Mouse (Mus musculus) cerebellum, adult (tissue): ENCODE data around the gene Plcd3.

Source experiments
- ATAC-seq: cut with Nextera tagmentation; 2 replicates; pipeline ENCODE4 v1.9.2; 2017; ENCODE audit warnings: mild to moderate bottlenecking, moderate library complexity, mixed read lengths; ENCODE audit not compliant: insufficient number of reproducible peaks, low FRiP score, low TSS enrichment

The Plcd3 gene

GRCm38 (mm10) chr11:103118866-103119265 is 17.4 kb upstream of the Plcd3 start:
- ATAC-seq, result no peak

DNA sequence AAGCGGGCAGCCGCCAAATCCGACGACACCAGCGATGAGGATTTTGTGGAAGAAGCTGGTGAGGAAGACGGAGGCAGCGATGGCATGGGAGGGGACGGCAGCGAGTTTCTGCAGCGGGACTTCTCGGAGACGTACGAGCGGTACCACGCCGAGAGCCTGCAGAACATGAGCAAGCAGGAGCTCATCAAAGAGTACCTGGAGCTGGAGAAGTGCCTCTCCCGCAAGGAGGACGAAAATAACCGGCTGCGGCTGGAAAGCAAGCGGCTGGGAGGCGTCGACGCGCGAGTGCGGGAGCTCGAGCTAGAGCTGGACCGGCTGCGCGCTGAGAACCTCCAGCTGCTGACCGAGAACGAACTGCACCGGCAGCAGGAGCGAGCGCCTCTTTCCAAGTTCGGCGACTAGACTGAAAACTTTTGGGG is 16.1 kb upstream of the Plcd3 start:
- ATAC-seq, result no peak

DNA sequence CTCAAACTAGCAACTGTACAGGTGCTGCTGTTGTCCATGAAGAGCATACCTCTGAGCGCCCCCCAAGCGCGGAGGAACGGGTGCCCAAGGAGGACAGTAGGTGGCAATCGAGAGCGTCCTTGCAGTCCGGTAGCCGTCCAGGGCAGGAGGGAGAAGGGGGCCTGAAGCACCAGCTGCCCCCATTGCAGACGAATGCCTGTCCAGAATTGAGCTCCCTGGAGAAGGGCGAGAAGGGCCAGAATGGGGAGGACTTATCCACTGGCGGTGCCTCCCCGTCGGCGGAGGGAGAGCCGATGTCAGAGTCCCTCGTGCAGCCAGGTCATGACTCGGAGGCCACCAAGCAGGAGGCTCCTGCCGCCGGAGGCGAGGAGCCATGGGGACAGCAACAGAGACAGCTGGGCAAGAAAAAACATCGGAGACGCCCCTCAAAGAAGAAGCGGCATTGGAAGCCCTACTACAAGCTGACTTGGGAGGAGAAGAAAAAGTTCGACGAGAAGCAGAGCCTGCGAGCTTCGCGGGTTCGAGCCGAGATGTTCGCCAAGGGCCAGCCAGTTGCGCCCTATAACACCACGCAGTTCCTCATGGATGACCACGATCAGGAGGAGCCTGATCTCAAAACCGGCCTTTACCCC is 15.6 kb upstream of the Plcd3 start:
- ATAC-seq, result peak; percentile 23; the same call in 1 of the 2 replicates

DNA sequence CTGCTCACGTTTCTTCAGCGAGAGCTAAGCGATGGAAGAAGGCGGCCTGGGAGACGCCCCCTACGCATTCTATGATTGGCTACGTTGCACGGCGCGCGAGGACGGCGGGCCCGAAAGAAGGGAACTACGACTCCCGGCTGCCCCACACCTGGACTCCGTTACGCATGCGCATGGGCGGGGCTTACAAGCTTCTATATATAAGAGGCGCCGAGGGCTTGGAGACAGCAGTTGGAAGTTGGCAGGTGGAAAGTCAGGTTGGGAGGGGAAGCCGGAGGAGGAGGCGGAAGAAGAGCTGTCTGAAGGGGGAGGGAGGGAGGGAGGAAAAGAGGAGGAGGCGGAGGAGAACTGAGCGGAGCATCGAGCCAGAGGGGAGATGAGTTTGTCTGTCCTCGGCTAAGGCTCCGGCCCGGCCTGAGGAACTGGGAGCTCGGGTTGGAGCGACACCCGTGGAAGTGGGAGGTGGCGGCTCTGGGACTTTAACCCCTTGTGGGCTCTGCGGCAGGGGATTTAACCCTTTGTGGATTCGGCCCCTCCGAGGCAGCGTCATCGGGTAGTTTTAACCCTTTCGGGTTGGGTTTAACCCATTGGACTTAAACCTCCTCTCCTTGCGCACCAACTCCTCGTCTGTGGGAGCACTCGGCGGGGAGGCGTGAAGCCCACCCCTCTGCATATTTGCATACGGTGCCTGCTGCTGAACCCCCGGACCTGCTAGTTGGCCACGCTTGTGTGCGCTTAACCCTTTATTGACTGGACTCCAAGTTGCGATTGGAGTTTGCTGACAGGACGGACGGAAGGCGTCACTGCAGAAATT is 14.8 kb upstream of the Plcd3 start, which contains the start of gene Hexim1:
TSS of gene Hexim1 (plus strand) at position 224 of the 811 bp plus-strand sequence.
- ATAC-seq, result peak; percentile 92

- peak; percentile 70; the same call in 1 of the 2 replicates for ATAC-seq
Observed at GRCm38 (mm10) chr11:103115163-103116007, 13.9 kb upstream of the Plcd3 start.

- ATAC-seq, result no peak
Observed at GRCm38 (mm10) chr11:103114270-103114943, 12.9 kb upstream of the Plcd3 start.

DNA sequence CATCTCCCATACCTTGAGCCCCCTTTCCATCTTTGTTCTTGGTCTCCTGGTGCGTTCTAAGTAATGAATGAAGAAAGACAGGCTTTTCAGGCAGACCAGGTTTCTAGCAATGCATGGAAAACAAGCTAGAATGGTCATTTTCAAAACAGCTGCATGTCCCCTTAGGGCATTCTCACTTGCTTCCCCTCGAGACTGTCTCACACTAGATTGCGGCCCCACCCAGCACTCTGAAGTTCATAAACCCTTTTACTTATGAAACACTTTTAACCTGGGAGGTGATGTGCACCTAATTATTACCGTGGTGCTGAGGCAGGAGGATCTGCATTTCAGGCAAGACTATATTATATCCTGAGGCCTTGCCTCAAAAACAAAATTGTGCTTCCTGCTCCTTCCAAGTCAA is 12.3 kb upstream of the Plcd3 start:
- no peak for ATAC-seq

DNA sequence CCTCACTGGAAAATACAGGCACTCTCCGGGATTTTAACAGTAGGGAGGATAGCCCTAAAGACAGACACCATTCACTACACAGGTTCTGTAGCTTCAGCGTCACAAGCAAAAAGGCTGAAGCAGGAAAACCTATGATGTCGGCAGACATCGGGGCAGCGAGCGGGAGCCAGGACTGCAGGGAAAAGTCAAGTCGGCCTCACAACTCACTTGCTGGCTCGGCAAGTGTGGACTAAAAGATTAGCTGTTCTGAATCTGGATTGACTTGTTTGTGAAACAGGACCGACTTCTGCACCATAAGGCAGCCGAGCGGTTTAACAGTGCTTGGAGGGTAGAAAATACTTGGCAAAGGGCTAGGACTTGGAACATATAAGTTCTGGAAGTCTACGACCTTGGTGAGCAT is 11.5 kb upstream of the Plcd3 start:
- no peak for ATAC-seq

GRCm38 (mm10) chr11:103112552-103112912 is 11.1 kb upstream of the Plcd3 start:
- ATAC-seq, result no peak

- ATAC-seq, result no peak
Observed at GRCm38 (mm10) chr11:103111881-103112551, 10.6 kb upstream of the Plcd3 start.

DNA sequence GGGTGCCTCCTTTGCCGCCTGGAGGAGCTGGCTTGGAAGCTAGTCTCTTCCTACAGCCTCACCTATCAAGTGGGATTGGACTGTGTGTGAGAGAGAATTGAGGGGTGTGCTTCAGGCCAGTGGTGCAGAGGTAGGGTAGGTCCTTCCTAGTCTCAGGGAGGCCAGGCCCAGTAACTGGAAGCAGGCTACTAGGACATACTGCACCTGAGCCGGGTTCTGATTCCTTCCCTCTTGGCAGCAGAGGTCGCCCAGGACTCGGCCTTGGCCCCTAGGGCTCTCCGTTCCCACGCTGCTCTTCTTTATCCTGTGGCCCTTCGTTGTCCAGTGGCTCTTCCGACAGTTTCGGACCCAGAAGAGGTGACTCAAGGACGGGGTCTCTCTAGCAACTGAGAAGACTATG is 9.8 kb upstream of the Plcd3 start:
- ATAC-seq, result no peak

GRCm38 (mm10) chr11:103106386-103106785 is 4.9 kb upstream of the Plcd3 start:
- no peak for ATAC-seq

DNA sequence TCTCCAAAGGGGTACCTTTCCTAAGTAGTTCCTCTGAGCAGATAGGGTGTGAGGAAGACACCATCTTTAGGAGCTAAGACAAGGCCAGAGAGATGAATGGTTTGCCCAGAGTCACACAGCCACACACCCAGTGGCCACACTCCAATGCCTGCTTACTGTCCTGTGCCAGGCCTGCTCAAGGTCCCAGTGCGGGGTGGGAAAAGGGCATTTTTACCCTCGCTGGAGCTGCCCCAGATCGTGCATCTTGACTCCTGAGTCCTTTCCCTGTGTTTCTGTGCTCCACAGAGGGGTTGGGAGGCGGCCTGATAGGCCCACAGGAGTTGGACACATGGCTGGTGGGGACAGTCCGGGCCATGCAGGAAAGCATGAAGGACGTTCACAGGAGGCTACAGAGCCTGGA is 4.4 kb upstream of the Plcd3 start:
- ATAC-seq, result no peak

DNA sequence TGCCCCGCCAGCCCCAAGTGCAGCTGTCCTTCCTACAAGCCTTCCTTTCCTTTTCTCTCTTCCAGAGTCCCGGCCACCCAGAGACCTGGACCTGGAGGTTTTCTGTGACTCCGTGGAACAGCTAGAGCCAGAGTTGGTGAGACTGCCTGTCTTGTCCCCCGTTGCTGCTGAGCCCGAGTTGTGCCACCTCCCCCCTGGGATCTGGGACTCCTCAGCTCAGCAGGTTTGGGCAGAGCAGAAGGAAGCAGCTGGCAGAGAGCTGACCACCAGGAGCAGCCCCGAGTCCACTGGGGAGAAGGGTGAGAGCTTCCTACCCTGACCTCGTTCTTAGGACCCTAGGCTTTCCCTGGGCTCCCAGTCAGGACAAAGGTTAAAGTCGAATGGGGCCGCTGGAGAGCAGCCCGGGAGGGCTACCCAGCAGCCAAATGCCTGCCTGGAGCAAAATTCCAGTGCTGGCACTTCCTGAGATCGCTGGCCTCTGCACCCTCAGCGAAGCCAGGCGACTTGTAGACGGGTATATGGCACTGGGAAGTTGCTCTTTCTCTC is 3.8 kb upstream of the Plcd3 start:
- ATAC-seq, result no peak

- ATAC-seq, result no peak
Observed at GRCm38 (mm10) chr11:103104469-103104868, 3.0 kb upstream of the Plcd3 start.

- ATAC-seq, result no peak
Observed at GRCm38 (mm10) chr11:103103621-103104020, 2.2 kb upstream of the Plcd3 start.

DNA sequence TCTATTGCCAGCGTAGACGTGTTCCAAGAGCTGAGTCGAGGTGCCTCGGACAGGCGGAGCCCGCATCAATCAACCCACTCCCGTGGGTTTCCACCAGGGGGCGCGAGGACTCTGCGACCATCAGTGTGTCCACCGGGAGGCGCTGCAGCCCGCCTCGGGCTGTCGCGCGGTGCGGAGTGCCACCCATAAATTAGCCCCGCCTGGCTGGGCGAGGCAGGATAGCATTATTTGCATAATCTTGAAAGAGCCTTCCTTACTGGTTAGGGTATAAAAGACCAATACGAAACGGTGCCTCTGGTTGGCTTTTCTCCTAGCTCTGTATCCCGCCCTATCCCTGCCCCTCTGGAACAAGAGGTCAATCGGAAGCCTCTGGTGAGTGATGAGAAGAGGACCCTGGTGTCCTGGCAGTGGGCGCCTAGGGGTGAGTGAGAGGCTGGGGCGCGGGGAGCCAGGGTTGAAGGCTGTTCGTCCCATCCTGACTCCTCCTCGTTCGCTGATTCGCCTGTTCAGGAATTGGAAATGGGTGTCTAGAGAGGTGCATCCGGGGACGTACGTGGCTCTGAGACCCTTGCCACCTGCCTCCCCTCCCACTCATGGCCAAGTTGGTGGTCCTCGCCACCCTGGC is 1.4 kb upstream of the Plcd3 start:
- ATAC-seq, result peak; percentile 85

- peak; percentile 26; the same call in 1 of the 2 replicates for ATAC-seq
Observed at GRCm38 (mm10) chr11:103101866-103102501, 526 bp upstream of the Plcd3 start.

DNA sequence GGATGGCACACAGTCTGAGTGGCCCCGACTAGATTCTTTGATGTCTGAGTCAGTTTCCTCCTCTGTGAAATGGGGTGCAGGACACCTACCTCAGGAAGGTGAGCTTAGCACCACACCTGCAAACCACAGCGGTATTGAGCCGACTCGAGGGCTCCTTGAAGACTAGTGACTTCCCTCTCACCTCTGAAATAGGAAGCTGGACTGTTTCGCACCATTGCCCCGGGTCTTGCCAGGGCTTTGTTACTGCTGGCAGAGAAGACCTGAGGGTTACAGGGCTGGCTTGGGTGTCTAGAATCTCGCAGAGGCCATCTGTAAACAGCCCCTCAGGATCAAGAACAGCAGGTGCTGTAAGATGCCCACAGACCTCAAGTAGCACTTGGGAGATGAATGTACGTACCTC is 1.1 kb downstream of the Plcd3 start:
- no peak for ATAC-seq
